Mouse (Mus musculus): ENCODE results near the gene Cc2d1a.

- peak; percentile 44; the same call in 1 of the 2 replicates for TF ChIP-seq POLR2A (IDR thresholded peaks at IDR 0.05; ENCODE audit: low read depth, low read length)
- TF ChIP-seq CTCF (IDR thresholded peaks at IDR 0.05; ENCODE audit: borderline replicate concordance, insufficient read depth, low read length), result no peak
These were observed 41.9 kb upstream of the Cc2d1a start for GRCm38 (mm10) chr8:84189603-84190002.

Data from embryonic fibroblast, embryonic 13.5 days (primary cell).